Mouse (Mus musculus) heart, adult 11 months (tissue): Measurements from ENCODE around the gene Adig.
A peak's percentile ranks its signal among the peaks of the same experiment; 100 is the strongest.

Experiments
- DNase-seq: peaks from one replicate; pipeline ENCODE4 v3.0.0; 2022

Adig gene

DNA sequence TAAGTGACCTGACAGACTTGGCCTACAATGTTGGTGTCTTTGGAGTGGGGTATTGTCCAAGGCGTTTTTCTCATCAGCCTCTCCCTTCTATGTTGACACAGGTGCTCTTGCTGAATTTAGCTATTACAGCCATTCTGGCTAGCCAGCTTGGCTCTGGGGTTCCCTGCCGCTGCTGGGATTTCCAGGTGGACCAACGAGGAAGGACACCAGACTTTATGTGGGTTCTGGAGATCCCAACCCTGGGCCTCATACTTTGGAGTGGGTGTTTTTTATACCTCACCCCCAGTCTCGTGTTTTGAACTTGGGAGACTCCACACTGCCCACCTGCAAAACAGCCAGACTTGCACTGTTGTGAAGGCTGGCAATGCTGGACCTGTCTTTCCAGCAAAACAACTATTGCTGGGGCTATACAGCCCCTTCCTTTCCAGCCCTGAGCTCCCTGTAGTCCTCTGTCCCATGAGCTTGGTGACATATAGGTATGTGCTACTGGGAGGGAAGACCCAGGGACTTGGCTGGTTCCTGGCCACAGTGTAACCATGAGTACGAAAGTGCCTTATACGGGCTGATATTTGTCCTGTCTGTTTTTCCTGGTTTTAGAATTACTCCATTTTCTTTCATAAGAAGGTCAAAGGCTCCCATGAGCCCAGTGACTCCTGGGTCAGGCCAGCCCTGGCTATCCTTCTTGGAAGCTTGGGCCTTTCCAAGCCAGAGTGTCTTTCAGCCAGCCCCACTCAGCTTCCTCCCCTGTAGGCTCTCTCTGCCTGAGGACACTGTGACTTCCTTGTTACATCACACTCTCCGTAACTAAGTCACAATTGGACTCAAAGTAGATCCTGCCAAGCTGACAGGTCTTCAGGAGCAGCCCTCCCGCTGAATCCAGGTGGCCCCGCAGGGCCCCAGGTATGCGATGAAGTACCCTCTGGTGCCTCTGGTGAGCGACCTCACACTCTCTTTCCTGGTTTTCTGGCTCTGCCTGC is at the start of gene Adig:
TSS of gene Adig (plus strand) at position 777 of the 977 bp plus-strand sequence.
- DNase-seq: peak; percentile 87

DNA sequence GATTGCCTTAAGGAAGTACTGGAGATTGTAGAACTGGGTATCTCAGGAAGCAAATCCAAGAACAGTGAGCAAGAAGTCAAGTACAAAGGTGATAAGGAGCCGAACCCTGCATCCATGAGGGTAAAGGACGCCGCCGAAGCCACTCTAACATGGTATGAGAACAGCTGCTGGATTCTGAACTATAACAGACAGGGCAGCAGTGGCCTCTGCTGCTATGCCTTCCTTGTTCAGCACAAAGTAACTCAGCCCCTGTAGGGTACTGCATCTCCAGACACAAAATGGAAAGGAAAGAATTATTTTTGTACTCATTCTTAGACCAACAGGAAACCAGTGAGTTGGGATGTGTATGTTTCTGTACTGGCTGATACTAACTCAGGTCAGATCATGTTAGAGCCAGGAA is 46.0 kb upstream of the Adig start:
- DNase-seq: peak; percentile 66

DNA sequence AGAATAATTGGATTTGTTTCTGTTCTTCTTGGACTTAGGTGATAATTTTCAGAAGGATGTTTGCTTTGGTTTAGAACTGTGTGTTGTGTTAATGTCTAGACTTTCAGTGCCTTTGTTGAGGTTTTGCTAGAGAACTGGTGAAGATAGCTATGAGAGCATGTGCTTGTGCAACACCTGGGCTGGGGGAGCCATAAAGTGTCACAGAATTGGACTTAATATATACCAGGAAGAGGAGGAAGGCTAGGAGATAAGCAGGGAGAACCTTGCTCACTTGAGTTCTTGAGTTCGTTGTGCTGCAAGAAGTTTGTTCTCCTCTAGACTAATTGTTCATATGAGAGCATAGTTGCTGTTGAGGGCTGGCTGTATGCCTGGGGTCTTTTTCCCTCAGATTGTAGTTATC is 44.8 kb upstream of the Adig start:
- DNase-seq: peak; percentile 49

DNA sequence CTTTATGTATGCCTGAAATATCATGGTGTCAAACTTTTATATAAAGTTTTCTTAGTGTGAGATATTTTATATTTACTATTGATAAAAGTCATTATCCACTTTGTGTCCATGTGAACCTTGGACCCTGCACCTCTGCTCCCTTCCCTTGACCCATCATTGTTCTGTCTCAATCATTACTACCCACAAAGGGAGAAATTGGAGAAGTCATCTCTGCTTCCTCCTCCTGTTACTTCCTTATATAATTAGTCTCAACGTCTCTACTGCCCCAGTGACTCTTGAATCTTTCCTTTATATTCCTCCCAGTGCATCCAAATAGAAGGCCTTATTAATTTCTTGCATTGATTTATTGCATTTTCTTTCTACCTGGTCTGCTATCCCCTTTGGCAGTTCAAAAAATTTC is 40.0 kb upstream of the Adig start:
- DNase-seq: no peak

DNA sequence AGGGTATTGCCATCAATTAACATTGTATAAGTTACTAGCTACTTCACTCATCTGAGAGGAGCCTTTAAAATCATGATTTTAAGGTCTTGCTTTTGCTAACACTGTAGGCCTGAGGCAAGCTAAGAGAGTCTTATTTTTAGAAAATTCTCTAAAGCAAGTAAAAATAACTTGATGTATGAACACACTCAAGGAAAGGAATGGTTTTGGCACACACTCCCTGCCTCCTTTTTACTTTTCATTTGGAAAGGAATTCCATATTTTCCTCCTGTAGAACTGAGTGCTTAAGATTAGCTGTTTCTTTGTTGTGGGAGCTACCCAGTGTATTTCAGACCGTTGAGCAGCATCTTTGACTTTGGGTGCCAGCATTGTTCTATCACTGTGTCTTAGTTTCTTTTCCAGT is 28.3 kb upstream of the Adig start:
- DNase-seq: no peak

DNA sequence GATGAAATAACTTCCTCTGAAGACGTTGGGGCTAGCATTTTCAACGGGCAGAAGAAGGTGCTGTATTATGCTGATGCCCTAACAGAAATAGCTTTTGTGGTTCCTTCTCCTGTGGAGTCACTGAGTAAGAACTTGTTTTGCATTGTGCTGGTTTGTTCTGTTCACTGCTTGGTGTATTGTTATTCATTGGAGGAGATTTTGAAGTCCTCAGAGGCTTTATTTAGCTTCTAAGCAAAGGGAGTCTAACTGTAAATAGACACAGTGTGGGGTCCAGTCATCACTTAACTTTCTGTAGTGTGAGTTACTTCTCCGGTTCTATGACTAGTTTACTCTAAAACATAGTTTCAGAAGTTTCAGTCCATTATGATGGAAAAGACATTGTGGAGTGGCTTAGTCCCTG is 24.8 kb upstream of the Adig start:
- no peak for DNase-seq

DNA sequence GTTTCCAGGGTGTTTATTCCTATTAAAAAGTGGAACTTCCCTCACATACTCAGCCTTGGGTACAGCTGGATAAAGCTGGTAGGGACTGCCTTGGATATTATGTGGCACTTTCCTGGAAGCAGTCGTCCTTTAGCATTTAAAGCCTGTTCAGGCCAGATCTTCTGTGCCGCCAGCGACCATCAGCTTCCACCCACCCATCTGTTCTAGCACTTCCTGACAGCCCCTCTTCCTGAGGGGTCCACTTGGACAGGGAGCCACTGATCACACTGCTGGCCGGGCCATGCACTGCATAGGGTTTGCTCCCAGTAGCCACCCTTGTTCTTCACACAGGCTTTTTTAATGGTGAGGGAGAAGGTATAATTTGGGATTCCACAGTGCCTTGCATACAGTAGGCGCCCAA is 4.0 kb upstream of the Adig start:
- peak; percentile 85 for DNase-seq

DNA sequence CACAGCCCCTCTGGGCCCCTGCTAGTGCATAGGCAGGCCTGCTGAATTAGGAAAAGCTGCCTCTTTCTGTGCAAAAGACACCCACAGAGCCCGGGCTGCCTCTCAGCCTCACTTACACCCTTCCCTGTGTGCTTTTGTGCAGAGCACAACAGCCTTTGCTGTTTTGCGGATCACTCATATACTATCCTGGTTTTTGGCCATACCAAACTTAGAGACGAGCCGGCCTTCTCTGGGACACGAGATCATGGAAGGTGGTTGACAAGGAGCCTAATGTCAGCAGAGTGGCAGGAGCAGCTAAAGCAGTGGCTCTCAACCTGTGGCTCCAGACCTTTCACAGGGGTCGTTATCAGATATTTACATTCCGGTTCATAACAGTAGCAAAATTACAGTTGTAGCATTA is 814 bp downstream of the Adig start:
- DNase-seq: peak; percentile 89

DNA sequence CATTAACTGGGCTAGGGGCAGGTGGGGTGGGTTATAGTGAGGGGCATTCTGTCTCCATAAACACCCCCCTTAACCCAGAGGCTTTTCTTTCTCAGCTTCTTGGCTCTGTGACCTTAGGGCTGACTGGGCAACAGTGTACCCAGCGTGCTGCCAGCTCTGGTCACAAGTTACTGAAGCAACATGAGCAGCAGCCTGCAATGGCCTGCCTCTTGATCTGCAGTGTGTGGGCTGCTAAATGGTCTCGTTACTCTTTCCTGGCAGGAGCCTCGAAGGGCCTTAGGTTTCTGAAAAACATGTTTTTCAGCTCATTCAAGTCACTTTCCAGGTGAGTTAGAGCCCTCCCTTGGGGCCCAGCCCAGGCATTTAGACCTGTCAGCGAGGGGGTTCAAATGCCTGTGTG is 1.3 kb downstream of the Adig start:
- peak; percentile 92 for DNase-seq

DNA sequence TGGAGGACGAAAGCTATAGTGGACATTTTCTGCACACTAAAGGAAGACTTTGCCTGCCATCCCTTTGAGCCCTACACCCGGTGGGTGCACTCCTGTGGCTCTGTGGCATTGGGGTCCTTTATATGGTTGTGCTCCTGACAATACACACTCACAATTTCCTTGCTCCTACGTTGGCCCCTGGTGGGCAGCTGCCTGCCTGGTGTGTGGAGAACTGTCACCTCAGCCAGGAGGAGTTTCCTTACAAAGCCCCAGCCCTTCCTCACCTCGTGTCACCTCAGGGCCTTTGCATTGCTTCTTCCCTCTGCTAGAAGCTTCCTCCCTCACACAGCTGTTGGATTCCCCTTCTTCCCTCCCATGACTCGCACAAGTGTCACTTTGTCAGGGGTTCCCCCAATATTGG is 4.1 kb downstream of the Adig start:
- peak; percentile 66 for DNase-seq

DNA sequence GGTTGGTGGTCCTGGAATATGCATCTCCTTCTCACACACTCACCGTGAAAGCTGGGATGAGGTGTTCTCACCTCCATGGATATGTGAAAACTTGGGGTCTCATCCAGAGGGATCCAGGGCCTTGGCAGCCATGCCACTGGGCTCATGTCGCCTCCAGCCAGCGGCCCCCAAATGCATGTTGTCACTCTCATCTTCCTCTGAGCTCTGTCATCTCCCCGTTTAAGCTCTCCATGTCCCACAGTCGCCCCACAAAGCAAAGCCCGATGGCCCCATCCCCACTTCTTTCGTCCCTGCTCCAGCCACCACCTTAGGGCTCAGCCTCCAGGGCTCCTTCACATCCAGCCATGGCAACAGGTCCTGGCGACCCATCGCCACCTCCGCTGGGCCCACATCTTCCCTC is 4.6 kb downstream of the Adig start:
- DNase-seq: peak; percentile 64

DNA sequence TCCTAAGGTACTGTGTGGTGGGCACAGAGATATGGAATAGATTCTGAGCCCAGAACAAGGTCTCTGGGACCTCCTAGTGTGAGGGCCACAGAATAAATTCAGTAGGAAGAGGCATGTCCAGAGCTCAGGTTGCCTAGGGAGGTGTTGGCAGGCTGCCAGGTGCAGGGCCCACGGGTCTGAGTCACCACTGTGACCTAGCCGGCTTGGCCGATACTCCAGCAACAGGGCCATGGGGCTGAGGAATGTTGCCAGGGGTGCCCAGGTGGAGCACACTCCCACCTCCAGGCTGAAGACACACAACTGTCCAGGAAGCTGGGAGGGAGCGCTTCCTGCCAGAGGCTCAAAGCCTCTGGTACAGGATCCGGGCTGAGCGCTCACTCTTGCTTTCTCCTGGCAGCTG is 8.3 kb downstream of the Adig start:
- DNase-seq: peak; percentile 62

DNA sequence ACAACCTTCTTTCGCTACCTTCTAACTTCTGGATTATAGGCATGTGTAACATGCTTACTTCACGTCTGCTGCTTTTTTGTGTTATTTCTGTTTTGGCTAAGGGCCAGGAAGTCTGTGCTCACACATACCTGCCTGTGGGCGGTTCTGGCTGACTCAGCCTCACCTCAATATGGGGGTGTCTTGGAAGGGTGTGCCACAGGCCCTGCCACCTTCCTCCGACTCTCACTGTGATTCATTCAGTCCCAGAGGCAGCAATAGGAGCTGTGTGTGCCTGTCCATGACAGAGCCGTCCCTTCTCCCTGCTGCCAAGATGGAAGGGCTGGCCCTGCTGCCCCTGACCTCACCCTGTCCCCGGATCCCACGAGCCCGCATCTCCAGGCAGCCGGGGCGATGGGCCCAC is 10.1 kb downstream of the Adig start, which contains the start of gene Arhgap40:
TSS of gene Arhgap40 (plus strand) at position 269 of the 400 bp plus-strand sequence.
- peak; percentile 86 for DNase-seq

DNA sequence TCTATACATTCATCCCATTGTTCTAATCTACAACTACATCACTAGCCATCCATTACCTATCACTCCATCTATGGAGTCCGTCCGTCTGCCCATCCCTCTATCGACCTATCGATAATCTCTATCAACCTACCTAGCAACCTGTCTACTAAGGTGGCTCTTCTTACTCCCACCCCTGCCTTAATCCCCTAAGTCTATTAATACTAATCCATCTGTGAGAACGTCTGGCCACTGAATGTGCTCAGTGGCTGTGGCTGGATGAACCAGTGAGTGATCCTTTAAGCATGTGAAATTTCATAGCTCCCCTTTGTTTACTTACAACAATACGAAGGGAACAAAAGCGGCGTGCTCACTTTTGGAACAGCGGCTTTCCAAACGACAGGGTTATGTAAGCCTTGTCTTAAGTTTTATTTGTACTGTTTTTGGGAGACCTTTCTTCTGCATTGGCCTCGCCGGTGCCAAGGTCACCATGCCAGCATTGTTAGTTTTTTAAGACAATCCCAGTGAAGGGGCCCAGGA is 11.5 kb downstream of the Adig start:
- DNase-seq: no peak

DNA sequence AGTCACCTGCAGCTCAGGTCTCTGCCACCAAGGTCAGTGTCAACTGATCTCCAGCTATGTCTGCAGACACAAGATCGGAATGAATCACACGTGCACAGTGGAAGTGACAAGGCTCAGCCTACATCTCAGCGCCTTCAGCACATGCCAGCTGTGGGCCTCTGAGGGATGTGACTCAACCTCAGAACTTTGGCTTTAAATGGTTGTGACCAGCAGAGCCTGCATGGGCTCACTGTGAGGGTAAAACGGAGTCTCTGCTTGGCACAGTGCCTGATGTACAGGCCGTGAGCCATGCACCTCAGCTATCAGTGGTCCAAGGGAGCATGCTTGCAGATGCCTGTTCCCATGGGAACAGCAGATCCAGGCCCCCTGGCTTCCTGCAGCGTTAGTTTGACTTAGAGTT is 16.2 kb downstream of the Adig start:
- no peak for DNase-seq

DNA sequence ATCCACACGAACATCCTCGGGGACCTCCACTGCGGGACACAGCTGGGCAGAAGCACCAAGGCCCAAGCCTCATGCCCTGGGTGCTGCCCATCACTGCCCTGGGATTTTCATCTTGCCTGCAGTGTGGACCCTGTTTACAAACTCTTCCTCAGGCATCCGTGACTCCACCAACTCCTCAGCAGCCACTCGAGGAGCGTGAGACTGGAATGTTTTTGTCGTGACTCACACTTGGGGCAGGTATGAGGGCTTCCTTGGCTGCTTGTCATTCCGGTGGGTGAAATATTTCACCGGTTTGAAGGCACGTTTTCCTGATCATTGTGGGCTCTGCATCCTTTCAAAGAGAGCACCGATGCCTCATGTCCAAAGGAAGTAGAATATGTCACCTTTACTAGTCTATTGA is 16.7 kb downstream of the Adig start:
- peak; percentile 84 for DNase-seq

DNA sequence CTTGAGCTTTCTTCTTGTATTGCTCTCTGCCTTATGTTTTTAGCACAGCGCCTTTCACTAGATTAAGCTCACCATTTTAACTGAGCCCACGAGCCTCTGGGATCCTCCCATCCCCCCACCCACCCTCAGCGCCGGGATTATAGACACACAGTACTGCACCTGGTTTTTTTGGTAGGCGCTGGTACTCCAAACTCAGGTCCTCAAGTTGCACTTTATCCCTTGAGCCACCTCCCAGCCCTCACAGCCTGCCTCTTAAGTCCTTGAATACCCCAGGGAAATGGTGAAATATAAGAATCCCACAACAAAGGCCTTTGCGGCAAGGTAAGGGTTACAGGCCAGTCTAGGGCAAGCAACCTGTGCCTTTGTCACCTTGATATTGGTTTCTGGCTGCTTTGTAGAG is 17.4 kb downstream of the Adig start:
- DNase-seq: no peak

DNA sequence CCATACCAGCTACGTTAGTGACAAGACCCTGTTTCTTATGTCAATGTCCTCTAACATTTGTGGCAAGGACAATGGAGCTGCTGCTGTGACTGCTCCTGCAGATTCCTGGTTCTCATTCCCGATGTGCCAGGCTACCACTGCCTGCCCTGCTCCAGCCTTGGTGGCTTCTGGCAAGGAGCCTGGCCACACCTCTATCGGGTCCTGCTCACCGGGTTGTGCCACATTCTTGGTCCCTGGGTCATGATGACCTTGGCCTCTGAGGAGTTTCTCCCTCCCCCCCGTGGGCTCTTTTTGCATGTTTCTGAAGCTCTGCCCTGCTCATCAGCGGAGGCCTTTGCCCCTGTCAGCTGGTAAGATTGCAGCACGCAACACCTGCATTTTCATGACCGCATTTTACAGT is 20.6 kb downstream of the Adig start:
- no peak for DNase-seq

DNA sequence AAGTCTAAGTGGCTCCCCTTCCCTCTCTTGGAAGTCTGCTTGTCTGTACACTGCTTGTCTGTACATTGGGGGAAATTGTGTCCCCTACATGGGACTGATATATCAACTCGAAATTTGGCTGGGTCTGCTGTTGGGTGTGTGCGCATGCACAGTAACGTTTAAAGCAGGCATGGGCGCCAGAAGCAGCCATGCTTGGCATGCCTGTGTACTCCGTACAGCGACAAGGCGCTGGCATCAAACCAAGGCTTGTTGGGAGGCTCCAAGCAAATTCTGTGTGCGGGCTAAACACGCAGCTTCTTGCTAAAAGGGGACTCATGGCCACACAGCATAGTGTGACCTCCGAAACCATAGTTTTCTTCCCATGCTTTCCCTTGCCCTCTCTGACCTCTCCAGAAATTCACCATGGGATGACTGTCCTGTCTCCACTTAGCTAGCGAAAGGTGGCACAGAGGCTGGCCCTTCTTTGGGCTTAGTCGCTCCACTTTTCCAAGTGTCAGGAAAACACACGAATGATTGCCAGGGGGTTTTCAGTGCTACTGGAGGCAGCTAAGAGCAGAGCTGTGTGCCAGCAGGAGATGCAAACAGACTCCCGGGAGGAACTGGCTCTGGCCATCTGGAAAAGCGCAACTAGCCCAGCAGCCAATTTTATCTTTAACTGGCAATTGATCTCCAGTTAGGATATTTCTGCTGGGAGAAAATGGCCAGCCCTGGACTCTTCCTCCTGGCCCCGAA is 21.9 kb downstream of the Adig start:
- peak; percentile 91 for DNase-seq

DNA sequence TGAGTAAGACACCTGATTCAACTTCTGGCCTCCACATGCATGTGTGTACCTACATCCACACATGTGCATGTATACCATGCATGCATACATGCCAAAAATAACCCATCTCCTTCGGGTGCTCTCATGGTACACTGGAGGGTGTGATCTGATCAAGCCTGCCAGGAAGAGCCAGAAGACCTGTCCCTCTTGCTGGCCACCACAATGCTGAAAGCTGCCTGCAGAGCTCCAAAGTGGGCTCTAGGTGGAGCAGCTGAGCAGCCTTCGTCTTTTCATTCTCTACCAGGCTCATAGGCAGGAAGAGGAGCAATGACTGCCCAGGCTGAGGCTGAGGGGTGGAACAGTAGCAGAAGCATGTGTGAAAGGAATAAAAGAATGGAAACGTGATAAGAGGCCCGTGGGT is 31.7 kb downstream of the Adig start:
- DNase-seq: peak; percentile 89

DNA sequence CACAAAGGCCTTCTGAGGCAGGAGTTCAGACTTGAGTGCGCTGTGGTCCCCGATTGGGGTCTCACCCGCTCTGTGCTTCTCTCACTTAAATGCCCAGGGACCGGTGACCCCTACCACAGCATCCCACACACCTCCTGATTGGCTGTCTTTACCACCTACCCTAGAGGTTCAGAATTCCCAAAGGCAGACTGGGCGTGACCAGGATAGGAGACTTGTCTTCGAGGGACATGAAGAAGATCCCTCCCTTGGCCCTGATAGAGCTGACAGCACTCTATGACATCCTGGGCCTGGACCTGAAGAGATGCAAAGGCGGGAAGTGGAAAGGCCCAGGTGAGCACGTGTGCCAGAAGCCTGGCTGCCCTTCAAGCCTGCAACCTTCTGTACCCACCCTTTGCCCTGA is 32.1 kb downstream of the Adig start:
- DNase-seq: peak; percentile 86

DNA sequence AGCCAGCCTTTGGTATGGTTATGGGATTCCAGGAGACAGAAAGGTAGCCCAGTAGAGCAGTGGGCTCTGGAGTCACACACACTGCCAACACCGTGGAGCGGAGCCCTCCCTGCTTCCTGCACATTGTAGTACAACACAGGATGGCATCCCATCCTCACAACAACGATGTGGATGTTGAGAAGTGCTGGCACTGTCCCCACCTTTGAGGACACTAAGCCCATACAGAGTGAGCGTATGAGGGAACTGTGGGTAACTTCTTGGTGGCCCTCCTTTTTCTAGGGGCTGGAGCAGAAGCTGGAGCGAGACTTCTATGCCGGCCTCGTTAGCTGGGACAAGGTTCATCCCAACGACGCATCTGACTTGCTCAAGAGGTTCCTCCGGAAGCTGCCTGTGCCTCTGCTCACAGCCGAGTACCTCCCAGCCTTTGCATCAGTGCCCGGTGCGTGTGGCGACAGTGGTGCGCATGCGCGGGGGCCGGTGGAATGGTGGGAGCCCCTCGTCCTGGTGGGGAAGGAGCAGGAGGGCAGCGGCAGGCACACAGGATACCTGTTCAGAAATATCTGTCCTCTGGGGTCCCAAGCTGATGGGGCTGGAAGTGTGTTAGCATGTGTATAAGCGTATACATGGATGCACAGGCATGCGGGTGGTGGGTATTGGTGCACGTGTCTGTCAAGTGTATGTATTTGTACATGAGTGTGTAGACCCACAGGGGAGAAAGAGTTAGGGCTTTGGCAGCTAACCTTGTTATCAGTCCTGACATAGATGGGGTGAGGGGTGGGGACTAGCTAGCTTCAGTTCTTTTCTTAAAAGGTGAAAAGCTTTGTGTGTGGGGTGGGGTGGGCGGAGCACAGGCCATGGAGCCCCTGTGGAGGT is 37.3 kb downstream of the Adig start:
- DNase-seq: no peak

DNA sequence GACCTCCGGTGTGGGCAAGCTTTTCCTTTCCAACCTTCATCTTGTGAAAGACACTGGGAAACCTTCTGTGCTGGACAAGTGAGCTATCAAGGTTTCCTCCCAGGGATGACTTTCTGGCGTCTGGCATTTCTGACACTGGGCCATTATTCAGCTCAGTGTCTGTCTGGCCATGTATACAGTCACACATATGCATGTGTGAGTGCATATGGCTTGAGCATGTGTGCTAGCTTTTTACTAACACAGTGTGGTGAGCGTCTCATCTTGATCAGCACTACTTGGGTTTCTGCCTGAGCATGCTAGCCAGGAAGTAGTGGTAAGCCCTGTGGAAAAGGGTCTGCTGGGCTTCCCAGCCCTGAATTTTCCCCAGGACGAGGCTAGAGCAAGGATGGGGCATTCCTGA is 38.9 kb downstream of the Adig start:
- DNase-seq: no peak
